Mouse (Mus musculus) adrenal gland, postnatal 0 days (tissue): ENCODE results near the gene Tent4a. TPM values are rescaled to one million over a fixed set of nuclear protein-coding genes. Genes with fewer than 3 reads are reported as not detected.

Experiments
- polyA plus RNA-seq: library from polyadenylated mRNA; unstranded; fragments of >200 nt; fragmentation: Nextera tagmentation; extraction: Ambion mirVana; gene quantifications from 2 replicates; pipeline ENCODE4 v1.2.1, GENCODE M21; 2015

The Tent4a gene
- polyA plus RNA-seq, result 2.4 and 3.4 TPM in 2 replicates

GRCm38 (mm10) chr13:69534334-69534653, at the start of gene Tent4a:
TSS of gene Tent4a (minus strand) at chr13:69534617.

GRCm38 (mm10) chr13:69533405-69534333, 748 bp downstream of the Tent4a start, which contains the start of gene Nsun2:
TSS of gene Nsun2 (plus strand) at chr13:69533746.

Other genes with a start within 250 kb of the Tent4a start
- gene Nsun2, start 871 bp downstream of the Tent4a start, polyA plus RNA-seq, result 42.6 and 67.6 TPM in 2 replicates
- gene Srd5a1, start 76.8 kb upstream of the Tent4a start, polyA plus RNA-seq, result 12.9 and 25.2 TPM in 2 replicates
- gene Ube2ql1, start 205.3 kb upstream of the Tent4a start, polyA plus RNA-seq, result 0.51 and 1.2 TPM in 2 replicates